Mouse (Mus musculus) liver, adult 2 months (tissue): ENCODE data around the gene Irf1. TPM values are rescaled to one million over a fixed set of nuclear protein-coding genes. Genes with fewer than 3 reads are reported as not detected.

Experiments
- DNase-seq: peaks from one replicate; pipeline ENCODE4 v3.0.0-alpha.2; 2011; ENCODE audit warnings: low read depth, low spot score; ENCODE audit errors: extremely low read depth
- H3K27ac ChIP-seq: fragments of 200-500 bp; replicated peaks from 2 replicates; pipeline ENCODE4 v1.5.1; 2012; ENCODE audit warnings: low read depth, mild to moderate bottlenecking, control low read depth, inconsistent platforms, low read length; ENCODE audit not compliant: insufficient read depth
- H3K27me3 ChIP-seq: fragments of 200-500 bp; 2 replicates; pipeline ENCODE4 v1.6.1; 2012; ENCODE audit warnings: mild to moderate bottlenecking, moderate library complexity, low read length, inconsistent platforms; ENCODE audit not compliant: control insufficient read depth, insufficient read depth
- H3K36me3 ChIP-seq: fragments of 200-500 bp; 2 replicates; pipeline ENCODE4 v1.6.1; 2012; ENCODE audit warnings: low read length, inconsistent platforms; ENCODE audit not compliant: control insufficient read depth, insufficient read depth
- H3K4me1 ChIP-seq: fragments of 200-500 bp; 2 replicates; pipeline ENCODE4 v1.6.1; 2011; ENCODE audit warnings: low read length; ENCODE audit not compliant: control insufficient read depth, insufficient read depth
- H3K4me3 ChIP-seq: fragments of 200-500 bp; 2 replicates; pipeline ENCODE4 v1.5.1; 2011; ENCODE audit warnings: low read depth, mild to moderate bottlenecking, control low read depth, low read length, moderate library complexity; ENCODE audit not compliant: insufficient read depth
- H3K79me2 ChIP-seq: fragments of 200-500 bp; 2 replicates; pipeline ENCODE4 v1.6.1; 2012; ENCODE audit warnings: inconsistent platforms, mild to moderate bottlenecking, low read length, moderate library complexity; ENCODE audit not compliant: control insufficient read depth, insufficient read depth
- H3K9ac ChIP-seq: fragments of 200-500 bp; 2 replicates; pipeline ENCODE4 v1.6.1; 2012; ENCODE audit warnings: low read depth, mild to moderate bottlenecking, control low read depth, inconsistent platforms, low read length
- CTCF ChIP-seq: fragments of 200-500 bp; IDR thresholded peaks from 2 replicates; pipeline ENCODE4 v1.5.1; 2011; ENCODE audit warnings: low read depth, low read length, control low read depth
- POLR2A ChIP-seq: fragments of 200-500 bp; IDR thresholded peaks from 2 replicates; pipeline ENCODE4 v1.6.1; 2011; ENCODE audit warnings: low read length, control low read depth; ENCODE audit not compliant: insufficient read depth; ENCODE audit errors: extremely low read depth
- WGBS: fragments of 180-500 bp; shearing (Covaris S2); methylation state at CpG from one replicate; pipeline ENCODE4 v1.1.7; 2018; 5-methylcytosine and 5-hydroxymethylcytosine counted together
- polyA plus RNA-seq: library from polyadenylated mRNA; depleted of rRNA; stranded (reverse); fragments of >200 nt; gene quantifications from 2 replicates; pipeline ENCODE4 v1.2.3, GENCODE M21; 2012; rRNA removed
- total RNA-seq: library from RNA; depleted of rRNA; stranded (reverse); fragments of >200 nt; gene quantifications from 2 replicates; pipeline ENCODE4 v1.2.3, GENCODE M21; 2014; rRNA removed

Irf1 gene
- total RNA-seq (37.5 and 44.2 TPM in 2 replicates), polyA plus RNA-seq (27.9 and 43.0 TPM in 2 replicates)

DNA sequence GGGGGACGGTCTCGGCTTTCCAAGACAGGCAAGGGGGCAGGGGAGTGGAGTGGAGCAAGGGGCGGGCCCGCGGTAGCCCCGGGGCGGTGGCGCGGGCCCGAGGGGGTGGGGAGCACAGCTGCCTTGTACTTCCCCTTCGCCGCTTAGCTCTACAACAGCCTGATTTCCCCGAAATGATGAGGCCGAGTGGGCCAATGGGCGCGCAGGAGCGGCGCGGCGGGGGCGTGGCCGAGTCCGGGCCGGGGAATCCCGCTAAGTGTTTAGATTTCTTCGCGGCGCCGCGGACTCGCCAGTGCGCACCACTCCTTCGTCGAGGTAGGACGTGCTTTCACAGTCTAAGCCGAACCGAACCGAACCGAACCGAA lies at the start of gene Irf1:
Gene Irf1, plus strand, starts transcription at position 255 of the 365 bp plus-strand sequence.
- H3K79me2 ChIP-seq, result no peaks in the 10 kb centered on the region; the same call in 1 of the 2 replicates
- peak within 1 kb of the TSS; percentile 86 for H3K27ac ChIP-seq
- WGBS, result under 1% methylated on average over 40 of the region's 40 CpGs
- H3K4me1 ChIP-seq, result peaks cover 16% of the 10 kb centered on the region
- H3K36me3 ChIP-seq, result peaks cover 18% of the 10 kb centered on the region
- peak within 1 kb of the TSS; percentile 91 for H3K9ac ChIP-seq
- DNase-seq, result peak; percentile 75
- TF ChIP-seq POLR2A (peak; percentile 96), CTCF (no peak)
- H3K4me3 ChIP-seq, result peak within 1 kb of the TSS; percentile 81
- no peaks in the 10 kb centered on the region for H3K27me3 ChIP-seq

DNA sequence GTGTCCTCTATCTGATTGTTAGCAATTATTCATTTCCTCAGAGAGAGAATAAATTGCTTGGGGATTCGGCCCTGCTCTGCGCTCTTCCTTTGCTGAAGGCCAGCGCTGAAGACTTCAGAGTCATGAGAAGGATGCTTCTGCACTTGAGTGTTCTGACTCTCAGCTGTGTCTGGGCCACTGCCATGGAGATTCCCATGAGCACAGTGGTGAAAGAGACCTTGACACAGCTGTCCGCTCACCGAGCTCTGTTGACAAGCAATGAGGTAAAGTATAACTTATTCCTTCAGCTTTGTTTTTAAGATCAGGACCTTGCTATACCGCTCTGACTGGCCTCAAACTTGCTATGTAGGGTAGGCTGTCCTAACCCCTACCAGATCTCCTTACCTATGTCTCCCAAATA lies 49.1 kb upstream of the Irf1 start, which contains the start of gene Il5:
Gene Il5, plus strand, starts transcription at position 80 of the 400 bp plus-strand sequence.
- no peaks in the 10 kb centered on the region for H3K27me3 ChIP-seq
- no peaks in the 10 kb centered on the region for H3K36me3 ChIP-seq
- H3K79me2 ChIP-seq, result no peaks in the 10 kb centered on the region
- no peak for DNase-seq
- no peak within 1 kb of the TSS for H3K27ac ChIP-seq
- H3K4me3 ChIP-seq, result no peak within 1 kb of the TSS
- 76% methylated on average over 6 of the region's 6 CpGs for WGBS
- no peaks in the 10 kb centered on the region for H3K4me1 ChIP-seq
- H3K9ac ChIP-seq, result no peak within 1 kb of the TSS
- TF ChIP-seq POLR2A, result no peak
- no peak for TF ChIP-seq CTCF

DNA sequence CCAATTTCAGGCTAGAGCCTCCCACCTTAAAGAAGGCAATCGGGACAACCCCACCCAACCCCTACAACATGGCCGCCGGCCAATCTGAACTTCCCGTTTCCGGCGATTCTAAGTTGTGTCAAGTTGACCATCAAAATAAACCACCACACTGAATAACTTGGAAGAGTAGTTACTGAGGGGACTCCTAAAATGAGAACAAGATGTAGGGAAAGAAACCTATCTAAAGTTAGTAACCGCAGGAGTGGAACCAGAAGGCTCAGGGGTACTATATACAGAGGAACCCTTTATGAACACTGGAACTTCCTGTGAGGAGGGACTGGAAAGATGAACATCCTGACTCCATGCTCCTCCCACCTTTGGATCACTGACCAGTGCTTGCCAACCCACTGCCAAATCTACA lies 38.4 kb upstream of the Irf1 start:
- Histone ChIP-seq H3K27ac (no peak overlapping the region), H3K4me1 (no peaks in the 10 kb centered on the region), H3K36me3 (no peaks in the 10 kb centered on the region), H3K27me3 (no peaks in the 10 kb centered on the region), H3K9ac (no peak overlapping the region), H3K4me3 (no peak overlapping the region), H3K79me2 (no peaks in the 10 kb centered on the region)
- TF ChIP-seq POLR2A (no peak), CTCF (no peak)
- DNase-seq, result no peak
- 92% methylated on average over 7 of the region's 7 CpGs for WGBS

DNA sequence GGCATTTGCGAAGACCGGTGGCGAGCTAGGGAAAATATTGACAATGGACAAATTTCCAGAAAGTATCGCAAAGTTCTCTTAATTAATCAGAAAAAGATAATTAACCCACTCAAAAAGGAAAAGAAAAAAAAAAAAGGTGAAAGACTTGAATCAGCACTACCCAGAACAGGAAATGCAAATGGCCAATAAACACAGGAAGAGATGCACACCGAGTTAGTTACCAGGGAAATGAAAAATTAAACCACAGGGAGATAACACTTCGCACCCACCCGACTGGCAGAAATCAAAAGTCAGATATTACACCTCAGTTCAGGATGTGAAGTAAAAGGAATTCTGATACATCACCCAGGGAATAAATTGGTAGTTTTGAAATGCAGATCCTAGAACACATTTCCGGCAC lies 37.6 kb upstream of the Irf1 start:
- Histone ChIP-seq H3K27me3 (no peaks in the 10 kb centered on the region), H3K27ac (no peak overlapping the region), H3K36me3 (no peaks in the 10 kb centered on the region), H3K4me1 (no peaks in the 10 kb centered on the region), H3K79me2 (no peaks in the 10 kb centered on the region), H3K4me3 (no peak overlapping the region), H3K9ac (no peak overlapping the region)
- DNase-seq, result no peak
- TF ChIP-seq POLR2A (no peak), CTCF (no peak)
- 86% methylated on average over 8 of the region's 8 CpGs for WGBS

DNA sequence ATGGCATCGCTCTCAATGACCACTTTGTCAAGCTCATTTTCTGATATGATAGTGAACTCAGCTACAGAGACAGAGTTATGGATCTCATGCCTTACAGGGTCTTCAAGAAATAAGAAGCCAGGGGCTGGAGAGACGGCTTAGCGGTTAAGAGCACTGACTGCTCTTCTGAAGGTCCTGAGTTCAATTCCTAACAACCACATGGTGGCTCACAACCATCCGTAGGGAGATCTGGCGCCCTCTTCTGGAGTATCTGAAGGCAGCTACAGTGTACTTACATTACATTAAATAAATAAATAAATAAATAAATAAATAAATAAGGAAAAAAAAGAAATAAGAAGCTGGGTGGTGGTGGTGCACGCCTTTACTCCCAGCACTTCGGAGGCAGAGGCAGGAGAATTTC lies 36.0 kb upstream of the Irf1 start:
- 90% methylated on average over 7 of the region's 7 CpGs for WGBS
- H3K27me3 ChIP-seq, result no peaks in the 10 kb centered on the region
- TF ChIP-seq POLR2A (no peak), CTCF (no peak; the same call in 1 of the 2 replicates)

DNA sequence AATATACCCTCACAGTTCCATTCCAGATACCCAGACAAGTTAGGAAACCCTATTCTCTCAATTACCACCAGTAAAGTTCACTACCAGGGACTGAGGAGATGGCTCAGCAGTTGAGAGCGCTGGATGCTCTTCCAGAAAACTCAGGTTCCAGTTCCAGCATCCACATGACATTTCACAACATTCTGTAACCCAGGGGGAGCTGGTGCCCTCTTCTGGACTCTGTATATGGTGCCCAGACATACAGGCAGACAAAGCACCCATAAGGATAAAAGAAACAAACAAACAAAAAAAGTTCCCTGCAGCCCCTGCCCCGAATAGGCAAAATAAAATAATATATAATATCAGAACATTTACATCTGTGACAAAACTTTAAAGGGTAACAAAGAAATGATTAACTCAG lies 35.4 kb upstream of the Irf1 start:
- H3K27ac ChIP-seq, result no peak overlapping the region
- H3K36me3 ChIP-seq, result no peaks in the 10 kb centered on the region
- WGBS, result 66% methylated on average over 2 of the region's 2 CpGs
- no peak overlapping the region for H3K4me3 ChIP-seq
- H3K4me1 ChIP-seq, result no peaks in the 10 kb centered on the region
- H3K27me3 ChIP-seq, result no peaks in the 10 kb centered on the region
- no peak overlapping the region for H3K9ac ChIP-seq
- no peaks in the 10 kb centered on the region for H3K79me2 ChIP-seq
- no peak for DNase-seq
- TF ChIP-seq CTCF (no peak), POLR2A (no peak)

More for the DNA sequence above, 36.0 kb upstream of the Irf1 start:
- no peak overlapping the region for H3K4me3 ChIP-seq
- no peaks in the 10 kb centered on the region for H3K36me3 ChIP-seq
- H3K4me1 ChIP-seq, result no peaks in the 10 kb centered on the region
- no peak overlapping the region for H3K27ac ChIP-seq
- H3K9ac ChIP-seq, result no peak overlapping the region
- peak; percentile 21 for DNase-seq
- H3K79me2 ChIP-seq, result no peaks in the 10 kb centered on the region
